Mouse (Mus musculus): ENCODE data around the gene Mageb2. TPM values are rescaled to one million over a fixed set of nuclear protein-coding genes. Genes with fewer than 3 reads are reported as not detected.

Gene Mageb2
- not detected for total RNA-seq (2023)

GRCm38 (mm10) chrX:91331390-91331789, at the start of gene Mageb2:
TSS of gene Mageb2 (plus strand) at chrX:91331690.

Other genes with a start within 250 kb of the Mageb2 start
- not detected for gene Gm5072, start 60.8 kb downstream of the Mageb2 start, total RNA-seq (2023)
- not detected for gene Gm8914, start 148.4 kb downstream of the Mageb2 start, total RNA-seq (2023)
- gene 1700084M14Rik, start 244.2 kb downstream of the Mageb2 start, total RNA-seq (2023), result not detected